Mouse (Mus musculus): ENCODE data around the gene Rab8a.
A peak's percentile ranks its signal among the peaks of the same experiment; 100 is the strongest.

The Rab8a gene

GRCm38 (mm10) chr8:72211846-72212245 is 50.8 kb downstream of the Rab8a start:
- DNase-seq (ENCODE audit: low read depth, low spot score): no peak

DNA sequence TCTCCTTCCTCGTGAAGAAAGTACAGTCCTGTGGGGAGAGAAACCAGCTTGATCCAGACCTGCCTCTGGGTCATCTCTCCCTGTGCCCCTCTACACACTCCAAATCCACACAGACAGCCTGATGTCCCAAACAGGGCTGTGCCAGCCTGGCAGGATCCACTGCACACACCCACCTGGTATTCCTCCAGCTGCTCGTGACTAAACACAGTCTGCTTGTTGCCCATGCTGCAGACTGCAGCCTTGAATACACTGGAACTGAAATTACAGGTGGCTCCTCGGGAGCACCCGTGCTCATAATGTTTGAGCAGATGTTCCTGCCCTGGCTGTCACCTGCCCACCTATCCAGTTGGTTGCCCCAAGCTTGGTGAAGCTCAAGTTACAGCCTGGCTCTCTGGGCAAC is 51.8 kb downstream of the Rab8a start, which contains the start of gene Cib3:
Cib3 (minus strand) TSS at position 87 of the 400 bp plus-strand sequence.
- DNase-seq (ENCODE audit: low read depth, low spot score): no peak

DNA sequence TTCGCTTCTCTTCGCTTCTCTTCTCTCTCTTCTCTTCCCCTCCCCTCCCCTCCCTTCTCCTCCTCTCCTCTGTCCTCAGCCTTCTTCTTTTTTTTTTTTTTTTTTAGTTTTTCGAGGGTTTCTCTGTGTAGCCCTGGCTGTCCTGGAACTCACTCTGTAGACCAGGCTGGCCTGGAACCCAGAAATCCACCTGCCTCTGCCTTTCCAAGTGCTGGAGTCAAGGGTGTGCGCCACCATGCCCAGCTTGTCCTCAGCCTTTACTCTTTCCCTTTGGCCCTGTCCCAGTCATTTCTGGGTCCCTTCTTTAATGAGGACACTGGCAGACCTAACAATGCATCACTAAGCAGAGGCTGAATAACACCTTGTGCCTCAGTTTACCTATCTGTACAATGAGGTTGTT is 52.5 kb downstream of the Rab8a start, which contains the start of gene Gm11034:
Gm11034 (minus strand) TSS at position 101 of the 400 bp plus-strand sequence.
- DNase-seq (ENCODE audit: low read depth, low spot score): no peak

- DNase-seq (ENCODE audit: low read depth, low spot score): peak; percentile 58
Measured at GRCm38 (mm10) chr8:72215060-72215459, 54.1 kb downstream of the Rab8a start.

- no peak for DNase-seq (ENCODE audit: low read depth, low spot score)
Measured at GRCm38 (mm10) chr8:72215871-72216270, 54.9 kb downstream of the Rab8a start.

DNA sequence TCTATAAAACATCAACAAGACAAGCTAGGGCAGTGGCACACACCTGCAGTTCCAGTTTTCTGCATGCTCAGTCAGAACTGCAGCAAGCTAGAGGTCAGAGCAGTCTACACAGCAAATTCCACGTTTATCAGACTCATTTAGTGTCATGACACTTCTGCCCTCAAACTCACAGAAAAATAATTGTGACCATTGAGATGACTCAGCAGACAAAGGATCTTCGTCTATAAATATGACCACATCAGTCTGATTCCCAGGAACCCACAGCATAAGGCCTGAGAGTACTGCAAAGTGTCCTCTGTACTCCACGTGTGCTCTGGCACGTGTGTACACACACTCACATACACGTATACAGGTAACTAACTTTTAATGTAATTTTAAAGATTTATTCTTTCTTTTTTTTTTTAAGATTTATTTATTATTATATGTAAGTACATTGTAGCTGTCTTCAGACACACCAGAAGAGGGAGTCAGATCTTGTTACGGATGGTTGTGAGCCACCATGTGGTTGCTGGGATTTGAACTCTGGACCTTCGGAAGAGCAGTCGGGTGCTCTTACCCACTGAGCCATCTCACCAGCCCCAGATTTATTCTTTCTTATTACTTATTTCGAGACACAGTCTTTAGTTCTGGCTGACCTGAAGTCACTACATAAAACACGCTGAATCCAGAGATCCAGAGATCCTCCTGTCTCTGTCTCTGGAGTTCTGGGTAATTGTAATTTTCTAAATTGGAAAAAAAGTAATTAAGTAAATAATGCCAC is 58.0 kb downstream of the Rab8a start:
- DNase-seq (ENCODE audit: low read depth, low spot score): no peak

DNA sequence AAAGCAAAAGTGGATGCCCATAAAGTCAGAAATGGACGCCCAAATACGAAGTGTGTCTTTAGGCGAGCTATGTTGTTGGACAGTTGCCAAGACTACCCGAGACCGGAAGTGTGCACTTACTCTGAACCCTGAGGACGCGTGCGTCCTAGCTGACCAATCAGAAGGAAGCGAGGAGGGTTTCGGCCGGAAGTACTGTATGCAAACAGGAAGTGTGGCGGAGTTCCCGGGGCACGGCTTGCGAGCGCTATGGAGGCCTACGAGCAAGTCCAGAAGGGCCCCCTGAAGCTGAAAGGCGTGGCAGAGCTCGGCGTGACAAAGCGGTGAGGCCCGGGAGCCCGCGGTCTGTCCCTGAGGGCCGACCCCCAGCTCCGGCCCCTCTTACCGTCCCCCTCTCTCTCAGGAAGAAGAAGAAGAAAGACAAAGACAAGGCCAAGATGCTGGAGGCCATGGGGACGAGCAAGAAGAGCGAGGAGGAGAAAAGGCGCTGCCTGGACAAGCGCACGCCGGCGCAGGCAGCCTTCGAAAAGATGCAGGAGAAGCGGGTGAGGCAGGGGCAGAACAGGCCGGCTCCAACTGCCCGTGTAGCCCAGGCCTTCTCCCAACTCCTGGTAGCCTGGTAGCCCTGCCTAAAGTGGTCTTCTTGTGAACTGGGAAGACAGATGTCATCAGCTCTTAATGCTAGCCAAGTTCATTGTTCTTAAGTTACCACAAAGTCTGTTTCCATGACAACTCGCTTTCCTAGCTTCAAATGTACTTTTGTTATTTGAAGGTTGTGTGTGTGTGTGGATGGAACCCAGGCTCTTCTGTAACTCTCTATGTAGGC is 58.8 kb downstream of the Rab8a start, which contains the start of gene Fam32a:
Fam32a (plus strand) TSS at position 190 of the 823 bp plus-strand sequence.
- peak; percentile 98 for DNase-seq (ENCODE audit: low read depth, low spot score)

DNA sequence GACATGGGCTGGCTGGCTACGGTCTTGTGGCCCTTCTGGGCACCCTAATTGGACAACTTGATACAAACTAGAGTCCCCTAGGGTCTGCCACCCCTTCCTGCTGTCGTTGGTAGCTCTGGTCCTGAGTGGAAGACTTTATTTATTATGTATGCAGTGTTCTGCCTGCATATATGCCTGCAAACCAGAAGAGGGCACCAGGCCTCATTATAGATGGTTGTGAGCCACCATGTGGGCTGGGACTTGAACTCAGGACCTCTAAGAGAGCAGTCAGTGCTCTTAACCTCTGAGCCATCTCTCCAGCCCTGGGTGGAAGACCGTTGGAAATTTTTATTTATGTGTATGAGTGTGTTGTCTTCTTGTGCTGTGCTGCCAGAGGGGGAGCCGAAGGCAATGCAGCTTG is 59.8 kb downstream of the Rab8a start:
- peak; percentile 32 for DNase-seq (ENCODE audit: low read depth, low spot score)

DNA sequence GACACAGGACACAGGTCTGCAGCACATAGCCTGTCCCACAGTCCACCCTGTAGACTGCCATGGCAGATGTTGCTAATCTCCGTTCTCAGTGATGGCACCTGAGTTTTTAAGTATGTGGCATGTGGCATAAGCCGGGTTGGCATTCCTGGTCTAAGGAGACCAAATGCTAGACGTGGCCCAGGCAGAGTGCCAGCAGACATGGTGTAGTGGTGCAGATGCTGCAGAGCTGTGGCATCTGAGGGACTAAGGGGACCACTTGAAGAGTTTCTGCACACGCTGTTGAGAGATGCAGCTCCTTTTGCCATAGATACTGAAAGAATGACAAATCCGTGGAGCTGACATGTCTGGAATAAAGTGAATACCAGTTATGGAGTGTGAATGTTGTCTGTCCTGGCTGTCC is 61.7 kb downstream of the Rab8a start:
- DNase-seq (ENCODE audit: low read depth, low spot score): no peak

All from ZHBTc4 (cell line).